Mouse (Mus musculus): ENCODE results near the gene Dhx36. TPM values are rescaled to one million over a fixed set of nuclear protein-coding genes. Genes with fewer than 3 reads are reported as not detected.

Gene Dhx36
- polyA plus RNA-seq, 1 experiment from 2014 or later = 48.1 TPM

GRCm38 (mm10) chr3:62418387-62419138 is 88.2 kb downstream of the Dhx36 start:
- Histone ChIP-seq H3K4me3 (no peak overlapping the region), H3K4me2 (replicated peaks) (no peak overlapping the region), H3K9me3 (no peaks in the 10 kb centered on the region), H3K36me3 (no peaks in the 10 kb centered on the region), H3K27me3 (no peaks in the 10 kb centered on the region), H3K4me1 (no peaks in the 10 kb centered on the region), H3K9ac (replicated peaks) (no peak overlapping the region), H3K27ac (replicated peaks) (0 out of 2 replicates have a peak overlapping the region, but pooled peaks have one; percentile 46)
- ATAC-seq (replicated peaks) = peak; percentile 45; the same call in 1 of the 2 replicates
- 74% methylated on average over 6 of the region's 6 CpGs for WGBS

Other genes with a start within 250 kb of the Dhx36 start
- gene Arhgef26, start 168.7 kb downstream of the Dhx36 start, polyA plus RNA-seq (2015; fragmentation: Nextera tagmentation; extraction: Ambion mirVana) = 14.8 and 17.8 TPM in 2 replicates
- 2.8 and 3.4 TPM in 2 replicates for gene Gpr149, start 98.1 kb upstream of the Dhx36 start, polyA plus RNA-seq (2015; fragmentation: Nextera tagmentation; extraction: Ambion mirVana)

Data from forebrain, embryonic 15.5 days (tissue).